Mouse (Mus musculus): Measurements from ENCODE around the gene Kri1.

Kri1 gene

GRCm38 (mm10) chr9:21315421-21315820 is 27.7 kb upstream of the Kri1 start:
- in situ Hi-C loops (cut with MboI, MseI): loop anchor here (5.0 kb wide), 2 partner anchors 37 to 97 kb away; partner anchors contain the start of gene Qtrt1 (in 1 of the 2)

GRCm38 (mm10) chr9:21314367-21315140 is 26.8 kb upstream of the Kri1 start:
- in situ Hi-C loops (cut with MboI, MseI): loop anchor here (5.0 kb wide), 2 partner anchors 38 to 98 kb away; partner anchors contain the start of gene Qtrt1 (in 1 of the 2)

- in situ Hi-C loops (cut with MboI, MseI): loop anchor here in 1 of 2 experiments (5.0 kb wide), 1 partner anchor 39 kb away; no protein-coding TSS in a partner anchor
These were observed 25.6 kb upstream of the Kri1 start for GRCm38 (mm10) chr9:21313394-21313793.

DNA sequence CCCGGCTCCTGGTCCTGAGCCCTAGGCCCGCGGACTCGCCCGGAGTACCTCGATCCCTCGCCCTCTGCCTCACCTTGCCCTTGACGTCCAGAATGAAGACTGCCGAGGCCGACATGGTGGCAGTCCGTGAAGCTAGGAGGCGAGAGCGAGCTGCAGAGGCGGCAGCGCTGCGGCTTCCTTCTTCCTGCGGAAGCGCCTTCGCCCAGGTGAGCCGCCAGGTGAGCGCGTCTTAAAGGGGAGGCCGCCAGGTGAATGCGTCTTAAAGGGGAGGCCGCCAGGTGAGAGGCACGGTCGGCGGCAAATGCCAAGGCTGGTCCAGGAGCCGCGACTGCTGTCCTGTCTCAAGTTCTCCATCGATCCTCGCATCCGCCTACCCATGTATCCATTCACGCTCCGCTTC is 24.4 kb upstream of the Kri1 start, which contains the start of gene Ap1m2:
Gene Ap1m2, minus strand, starts transcription at position 204 of the 400 bp plus-strand sequence.
- in situ Hi-C loops (cut with MboI, MseI): loop anchor here in 1 of 2 experiments (5.0 kb wide), 1 partner anchor 40 kb away; no protein-coding TSS in a partner anchor

- in situ Hi-C loops (cut with MboI, MseI): loop anchor here in 1 of 2 experiments (5.0 kb wide), 1 partner anchor 41 kb away; no protein-coding TSS in a partner anchor
These were observed 23.9 kb upstream of the Kri1 start for GRCm38 (mm10) chr9:21311695-21312094.

DNA sequence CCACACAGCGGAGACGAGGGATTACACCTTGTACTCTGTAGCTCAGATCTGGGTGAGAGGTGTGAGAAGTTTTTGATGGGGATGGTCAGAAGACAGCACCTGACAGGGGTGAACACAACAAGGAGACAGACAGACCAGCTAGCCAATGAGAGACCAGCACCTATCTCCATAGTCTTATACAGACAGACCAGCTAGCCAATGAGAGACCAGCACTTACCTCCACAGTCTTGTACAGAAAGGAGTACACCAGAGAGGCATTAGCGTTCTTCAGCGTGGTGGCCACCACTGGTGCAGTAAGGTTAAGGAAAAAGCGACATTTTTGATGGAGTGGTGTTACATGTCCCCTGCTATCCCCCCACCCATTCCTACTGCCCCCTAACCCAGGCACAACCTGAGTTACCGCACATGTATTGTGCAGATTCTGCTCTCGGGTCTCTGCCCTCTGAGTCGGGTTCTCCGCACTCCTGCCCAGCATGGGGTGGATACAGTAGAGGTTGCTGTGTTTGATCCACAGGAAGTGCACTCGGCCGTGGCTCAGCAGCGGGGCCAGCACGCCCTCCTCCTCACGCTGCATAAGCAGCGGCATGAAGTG is 21.5 kb upstream of the Kri1 start:
- in situ Hi-C loops (cut with MboI, MseI): no loop called here

DNA sequence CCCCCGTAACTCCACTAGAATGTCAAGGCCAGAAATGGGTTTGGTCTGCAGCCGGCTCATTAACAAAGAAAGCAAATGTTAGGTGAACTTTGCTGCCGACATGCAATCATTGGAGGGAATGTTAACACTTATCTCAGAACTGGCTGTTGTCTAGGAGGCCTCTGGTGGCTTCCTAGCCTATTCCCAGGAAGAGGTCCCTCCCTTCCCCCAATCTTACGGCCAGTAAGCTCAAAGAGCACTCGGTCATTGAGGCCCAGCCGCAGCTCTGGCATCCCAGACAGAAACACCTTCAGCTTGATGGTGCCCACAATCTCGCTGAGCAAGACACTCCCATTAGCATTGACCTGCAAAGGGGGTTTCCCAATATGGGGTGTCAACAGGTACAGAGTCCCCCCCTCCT is 17.3 kb upstream of the Kri1 start:
- in situ Hi-C loops (cut with MboI, MseI): no loop called here

- in situ Hi-C loops (cut with MboI, MseI): loop anchor here in 1 of 2 experiments (10.0 kb wide), 1 partner anchor 56 kb away; no protein-coding TSS in a partner anchor
These were observed 11.2 kb upstream of the Kri1 start for GRCm38 (mm10) chr9:21299014-21299413.

GRCm38 (mm10) chr9:21292271-21292670 is 4.5 kb upstream of the Kri1 start:
- in situ Hi-C loops (cut with MboI, MseI): loop anchor here in 1 of 2 experiments (10.0 kb wide), 1 partner anchor 63 kb away; no protein-coding TSS in a partner anchor

DNA sequence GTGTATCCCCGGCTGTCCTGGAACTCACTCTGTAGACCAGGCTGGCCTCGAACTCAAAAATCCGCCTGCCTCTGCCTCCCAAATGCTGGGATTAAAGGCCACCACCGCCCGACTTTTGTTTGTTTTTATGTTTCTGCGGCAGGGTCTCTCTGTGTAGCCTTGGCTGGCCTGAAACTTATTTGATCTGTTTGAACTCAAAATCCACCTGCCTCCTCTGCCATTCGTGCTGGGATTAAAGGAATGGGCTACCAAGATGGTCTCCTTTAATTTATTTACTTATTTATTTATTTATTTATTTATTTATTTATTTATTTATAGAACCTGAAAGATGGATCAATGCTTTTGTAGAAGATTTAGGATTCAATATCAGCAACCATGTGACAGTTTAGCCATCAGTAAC is 4.1 kb upstream of the Kri1 start:
- in situ Hi-C loops (cut with MboI, MseI): loop anchor here in 1 of 2 experiments (10.0 kb wide), 1 partner anchor 63 kb away; no protein-coding TSS in a partner anchor

DNA sequence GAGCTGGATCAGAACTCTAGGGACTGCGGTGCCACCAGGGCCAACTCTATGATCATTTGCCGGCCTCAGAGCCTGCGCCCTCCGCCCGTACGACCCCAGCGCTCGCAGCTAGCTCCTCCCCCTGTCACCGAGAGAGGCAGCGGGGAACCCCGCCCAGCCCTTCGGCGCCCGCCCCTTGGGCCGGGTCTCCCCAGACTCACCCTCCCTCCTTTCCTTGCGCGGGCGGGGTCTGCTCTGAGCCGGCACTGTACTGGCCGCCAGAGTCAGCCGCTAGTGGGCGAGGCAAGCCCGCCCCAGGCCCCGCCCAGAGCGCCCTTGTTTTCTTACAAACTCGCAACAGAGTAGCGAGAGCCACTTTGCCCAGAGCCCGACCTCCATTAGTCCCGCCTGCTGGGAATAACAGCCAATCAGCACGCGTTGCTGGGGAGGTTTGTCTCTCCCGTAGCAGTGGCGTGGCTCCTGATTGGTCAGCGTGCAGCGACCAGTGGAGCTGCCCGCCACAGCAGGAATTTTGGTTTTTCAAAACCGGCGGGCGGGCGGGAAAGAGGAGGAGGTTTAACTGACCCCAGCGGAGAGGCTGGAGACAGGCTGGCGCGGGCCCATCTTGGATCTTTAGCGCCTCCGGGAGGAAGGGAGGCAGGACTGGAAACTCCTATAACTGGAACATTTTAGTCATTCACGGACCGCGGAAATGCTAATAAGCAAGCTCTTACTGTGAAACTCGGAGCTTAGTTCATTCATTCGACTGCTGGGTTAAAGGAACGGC is 3.4 kb upstream of the Kri1 start, which contains the start of gene Cdkn2d:
Gene Cdkn2d, minus strand, starts transcription at position 386 of the 766 bp plus-strand sequence.
- in situ Hi-C loops (cut with MboI, MseI): loop anchor here in 1 of 2 experiments (10.0 kb wide), 1 partner anchor 64 kb away; no protein-coding TSS in a partner anchor

GRCm38 (mm10) chr9:21290589-21290988 is 2.8 kb upstream of the Kri1 start:
- in situ Hi-C loops (cut with MboI, MseI): loop anchor here in 1 of 2 experiments (10.0 kb wide), 1 partner anchor 64 kb away; no protein-coding TSS in a partner anchor

DNA sequence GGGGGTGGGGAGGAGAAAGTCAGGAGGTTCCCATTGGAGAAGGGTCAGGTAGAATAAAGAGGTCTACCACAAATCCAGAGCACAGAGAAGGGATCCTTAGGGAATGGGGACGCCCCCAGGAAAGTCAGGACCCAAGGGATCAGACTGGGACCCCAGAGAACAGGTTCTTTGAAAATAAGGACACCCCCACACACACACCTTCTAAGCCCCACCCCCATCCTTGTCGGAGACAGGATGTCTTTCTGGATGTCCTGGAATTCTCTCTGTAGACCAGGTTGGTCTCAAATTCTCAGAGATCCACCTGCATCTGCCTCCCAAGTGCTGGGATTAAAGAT is 1.5 kb upstream of the Kri1 start:
- in situ Hi-C loops (cut with MboI, MseI): no loop called here

- in situ Hi-C loops (cut with MboI, MseI): no loop called here
These were observed 901 bp upstream of the Kri1 start for GRCm38 (mm10) chr9:21288404-21289336.

DNA sequence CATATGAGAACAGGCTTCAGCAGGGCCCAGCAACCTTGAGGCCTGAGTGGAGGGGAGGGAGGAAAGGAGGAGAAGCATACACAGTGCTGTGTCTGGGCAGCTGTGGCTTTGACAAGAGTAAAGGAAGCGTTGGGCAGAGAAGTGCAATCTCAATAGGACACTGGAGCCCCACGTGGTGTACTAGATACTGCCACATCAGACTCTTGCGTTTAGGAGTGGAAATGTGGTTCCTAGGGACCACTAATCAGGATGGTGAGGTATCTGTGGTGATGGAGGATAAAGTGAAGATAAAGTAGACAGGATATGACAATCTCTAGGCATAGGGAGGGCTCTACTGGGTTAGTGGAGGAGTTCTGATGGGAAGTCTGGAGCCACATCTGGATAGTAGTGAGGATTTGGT is 1.0 kb downstream of the Kri1 start:
- in situ Hi-C loops (cut with MboI, MseI): no loop called here

DNA sequence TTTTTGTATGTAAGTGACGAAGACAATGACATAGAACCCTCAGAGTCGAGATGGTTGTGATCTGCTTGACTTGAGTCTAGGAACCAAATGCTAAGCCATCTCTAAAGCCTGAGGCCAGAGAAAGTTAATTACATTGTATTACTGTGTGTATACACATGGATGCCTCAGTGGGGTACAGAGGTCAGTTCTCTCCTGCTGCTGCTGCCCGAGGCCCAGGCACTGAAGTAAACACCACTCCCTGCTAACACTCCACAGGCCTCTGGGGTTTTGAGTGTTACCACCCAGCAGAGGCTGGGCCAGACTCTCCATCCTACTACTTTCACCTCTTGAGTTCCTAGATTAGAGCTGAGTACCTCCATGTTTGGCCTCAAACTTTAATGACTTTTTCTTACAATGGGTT is 3.8 kb downstream of the Kri1 start:
- in situ Hi-C loops (cut with MboI, MseI): no loop called here

- in situ Hi-C loops (cut with MboI, MseI): no loop called here
These were observed 4.2 kb downstream of the Kri1 start for GRCm38 (mm10) chr9:21283591-21283990.

DNA sequence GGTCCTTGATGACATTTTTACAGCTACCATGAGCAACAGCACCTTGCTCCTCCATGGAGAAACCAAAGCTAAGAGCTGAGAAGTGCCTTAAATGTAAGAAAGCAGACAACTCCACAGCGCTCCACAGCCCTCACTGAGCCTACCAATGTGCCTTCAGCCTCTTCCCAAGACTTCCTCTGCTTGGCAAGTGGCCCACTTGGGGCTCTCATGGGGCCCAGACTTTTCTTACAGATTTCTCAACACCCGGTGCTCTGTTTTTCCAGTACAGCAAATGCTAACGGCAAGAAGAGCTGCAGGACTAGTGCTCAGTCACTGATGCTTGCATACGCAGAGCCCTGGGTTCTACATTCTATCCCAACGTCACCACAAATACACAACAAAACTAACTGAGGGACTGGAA is 10.0 kb downstream of the Kri1 start:
- in situ Hi-C loops (cut with MboI, MseI): no loop called here

- in situ Hi-C loops (cut with MboI, MseI): no loop called here
These were observed 11.5 kb downstream of the Kri1 start for GRCm38 (mm10) chr9:21276307-21276706.

GRCm38 (mm10) chr9:21275727-21276126 is 12.0 kb downstream of the Kri1 start:
- in situ Hi-C loops (cut with MboI, MseI): no loop called here

Measured in T-helper 17 cell (primary cell).